Mouse (Mus musculus): Measurements from ENCODE around the gene Htr1d. TPM values are rescaled to one million over a fixed set of nuclear protein-coding genes. Genes with fewer than 3 reads are reported as not detected.

The Htr1d gene
- polyA plus RNA-seq, 1 experiment from 2014 or later = 2.5 TPM

GRCm38 (mm10) chr4:136452286-136452685 is 29.0 kb downstream of the Htr1d start:
- Histone ChIP-seq H3K27ac (replicated peaks) (no peak overlapping the region), H3K36me3 (no peaks in the 10 kb centered on the region), H3K4me3 (replicated peaks) (no peak overlapping the region), H3K9ac (replicated peaks) (no peak overlapping the region), H3K9me3 (replicated peaks) (no peaks in the 10 kb centered on the region), H3K4me1 (peaks cover 10% of the 10 kb centered on the region), H3K4me2 (no peak overlapping the region), H3K27me3 (replicated peaks) (no peaks in the 10 kb centered on the region)
- ATAC-seq (ENCODE audit: low FRiP score) = no peak
- 81% methylated on average over 3 of the region's 3 CpGs for WGBS

- ATAC-seq (ENCODE audit: low FRiP score) = no peak
- 50% methylated on average over 5 of the region's 5 CpGs for WGBS
- Histone ChIP-seq H3K27me3 (replicated peaks) (no peaks in the 10 kb centered on the region), H3K4me1 (peaks cover 10% of the 10 kb centered on the region), H3K27ac (replicated peaks) (no peak overlapping the region), H3K4me2 (no peak overlapping the region), H3K36me3 (no peaks in the 10 kb centered on the region), H3K9ac (replicated peaks) (no peak overlapping the region), H3K9me3 (replicated peaks) (no peaks in the 10 kb centered on the region), H3K4me3 (replicated peaks) (no peak overlapping the region)
Observed at GRCm38 (mm10) chr4:136452792-136453191, 29.5 kb downstream of the Htr1d start.

GRCm38 (mm10) chr4:136454850-136455260 is 31.5 kb downstream of the Htr1d start:
- peaks cover 10% of the 10 kb centered on the region for H3K4me1 ChIP-seq
- ATAC-seq (ENCODE audit: low FRiP score) = no peak
- H3K9ac ChIP-seq (replicated peaks) = no peak overlapping the region
- H3K27me3 ChIP-seq (replicated peaks) = no peaks in the 10 kb centered on the region
- H3K9me3 ChIP-seq (replicated peaks) = no peaks in the 10 kb centered on the region
- WGBS = 8% methylated on average over 10 of the region's 10 CpGs
- no peak overlapping the region for H3K27ac ChIP-seq (replicated peaks)
- H3K4me3 ChIP-seq (replicated peaks) = no peak overlapping the region
- peak overlapping the region; percentile 46 for H3K4me2 ChIP-seq
- no peaks in the 10 kb centered on the region for H3K36me3 ChIP-seq

GRCm38 (mm10) chr4:136456516-136457218 is 33.3 kb downstream of the Htr1d start:
- Histone ChIP-seq H3K9ac (replicated peaks) (no peak overlapping the region), H3K27ac (replicated peaks) (no peak overlapping the region), H3K4me3 (replicated peaks) (no peak overlapping the region), H3K4me2 (no peak overlapping the region), H3K36me3 (no peaks in the 10 kb centered on the region), H3K27me3 (replicated peaks) (no peaks in the 10 kb centered on the region), H3K9me3 (replicated peaks) (no peaks in the 10 kb centered on the region), H3K4me1 (peaks cover 14% of the 10 kb centered on the region)
- WGBS = 91% methylated on average over 6 of the region's 6 CpGs
- ATAC-seq (ENCODE audit: low FRiP score) = no peak

GRCm38 (mm10) chr4:136458276-136458675 is 35.0 kb downstream of the Htr1d start:
- 84% methylated on average over 7 of the region's 7 CpGs for WGBS
- H3K9me3 ChIP-seq (replicated peaks) = no peaks in the 10 kb centered on the region
- H3K9ac ChIP-seq (replicated peaks) = no peak overlapping the region
- peaks cover 22% of the 10 kb centered on the region for H3K4me1 ChIP-seq
- no peak for ATAC-seq (ENCODE audit: low FRiP score)
- no peaks in the 10 kb centered on the region for H3K36me3 ChIP-seq
- no peak overlapping the region for H3K4me3 ChIP-seq (replicated peaks)
- no peak overlapping the region for H3K4me2 ChIP-seq
- no peak overlapping the region for H3K27ac ChIP-seq (replicated peaks)
- H3K27me3 ChIP-seq (replicated peaks) = peaks cover 3% of the 10 kb centered on the region

- H3K4me1 ChIP-seq = peaks cover 27% of the 10 kb centered on the region
- no peak overlapping the region for H3K4me2 ChIP-seq
- ATAC-seq (ENCODE audit: low FRiP score) = no peak
- no peaks in the 10 kb centered on the region for H3K36me3 ChIP-seq
- WGBS = 70% methylated on average over 12 of the region's 12 CpGs
- no peak overlapping the region for H3K4me3 ChIP-seq (replicated peaks)
- peaks cover 11% of the 10 kb centered on the region for H3K27me3 ChIP-seq (replicated peaks)
- no peak overlapping the region for H3K27ac ChIP-seq (replicated peaks)
- H3K9me3 ChIP-seq (replicated peaks) = no peaks in the 10 kb centered on the region
- no peak overlapping the region for H3K9ac ChIP-seq (replicated peaks)
Observed at GRCm38 (mm10) chr4:136459210-136459609, 35.9 kb downstream of the Htr1d start.

- no peak for ATAC-seq (ENCODE audit: low FRiP score)
- Histone ChIP-seq H3K4me2 (peak overlapping the region; percentile 96; the same call in 1 of the 2 replicates), H3K27ac (replicated peaks) (no peak overlapping the region), H3K4me1 (peaks cover 25% of the 10 kb centered on the region), H3K9ac (replicated peaks) (no peak overlapping the region), H3K4me3 (replicated peaks) (no peak overlapping the region), H3K27me3 (replicated peaks) (peaks cover 20% of the 10 kb centered on the region), H3K9me3 (replicated peaks) (no peaks in the 10 kb centered on the region), H3K36me3 (no peaks in the 10 kb centered on the region)
- 34% methylated on average over 4 of the region's 4 CpGs for WGBS
Observed at GRCm38 (mm10) chr4:136461206-136461605, 37.9 kb downstream of the Htr1d start.

- Histone ChIP-seq H3K4me2 (peak overlapping the region; percentile 96), H3K4me1 (peaks cover 28% of the 10 kb centered on the region), H3K4me3 (replicated peaks) (peak overlapping the region; percentile 71), H3K27ac (replicated peaks) (peak overlapping the region; percentile 81; the same call in 1 of the 2 replicates), H3K9ac (replicated peaks) (peak overlapping the region; percentile 81), H3K27me3 (replicated peaks) (peaks cover 20% of the 10 kb centered on the region), H3K36me3 (no peaks in the 10 kb centered on the region), H3K9me3 (replicated peaks) (no peaks in the 10 kb centered on the region)
- 14% methylated on average over 6 of the region's 6 CpGs for WGBS
- ATAC-seq (ENCODE audit: low FRiP score) = peak; percentile 30; the same call in 1 of the 2 replicates
Observed at GRCm38 (mm10) chr4:136461761-136462085, 38.4 kb downstream of the Htr1d start.

GRCm38 (mm10) chr4:136462086-136462838 is 38.9 kb downstream of the Htr1d start, which contains the start of gene 6030445D17Rik:
TSS of gene 6030445D17Rik (plus strand) at chr4:136462250.
- H3K4me2 ChIP-seq = peak within 1 kb of the TSS; percentile 96

GRCm38 (mm10) chr4:136462839-136463178 is 39.5 kb downstream of the Htr1d start:
- peaks cover 20% of the 10 kb centered on the region for H3K27me3 ChIP-seq (replicated peaks)
- peak; percentile 72 for ATAC-seq (ENCODE audit: low FRiP score)
- peak overlapping the region; percentile 81 for H3K27ac ChIP-seq (replicated peaks)
- peak overlapping the region; percentile 71 for H3K4me3 ChIP-seq (replicated peaks)
- H3K4me2 ChIP-seq = peak overlapping the region; percentile 96
- peaks cover 28% of the 10 kb centered on the region for H3K4me1 ChIP-seq
- H3K36me3 ChIP-seq = no peaks in the 10 kb centered on the region
- no peaks in the 10 kb centered on the region for H3K9me3 ChIP-seq (replicated peaks)
- H3K9ac ChIP-seq (replicated peaks) = peak overlapping the region; percentile 81
- WGBS = 2% methylated on average over 8 of the region's 8 CpGs

More at GRCm38 (mm10) chr4:136462086-136462838, 38.9 kb downstream of the Htr1d start, which contains the start of gene 6030445D17Rik:
- Histone ChIP-seq H3K4me3 (replicated peaks) (peak within 1 kb of the TSS; percentile 71), H3K36me3 (no peaks in the 10 kb centered on the region), H3K9ac (replicated peaks) (peak within 1 kb of the TSS; percentile 81), H3K4me1 (peaks cover 28% of the 10 kb centered on the region), H3K27ac (replicated peaks) (peak within 1 kb of the TSS; percentile 81), H3K27me3 (replicated peaks) (peaks cover 20% of the 10 kb centered on the region), H3K9me3 (replicated peaks) (no peaks in the 10 kb centered on the region)
- WGBS = under 1% methylated on average over 53 of the region's 64 CpGs
- peak; percentile 81 for ATAC-seq (ENCODE audit: low FRiP score)

GRCm38 (mm10) chr4:136463436-136463835 is 40.1 kb downstream of the Htr1d start:
- peak overlapping the region; percentile 71 for H3K4me3 ChIP-seq (replicated peaks)
- H3K9me3 ChIP-seq (replicated peaks) = no peaks in the 10 kb centered on the region
- peaks cover 20% of the 10 kb centered on the region for H3K27me3 ChIP-seq (replicated peaks)
- H3K36me3 ChIP-seq = no peaks in the 10 kb centered on the region
- H3K4me1 ChIP-seq = peaks cover 28% of the 10 kb centered on the region
- 17% methylated on average over 9 of the region's 9 CpGs for WGBS
- 0 out of 2 replicates have a peak overlapping the region, but pooled peaks have one; percentile 81 for H3K27ac ChIP-seq (replicated peaks)
- ATAC-seq (ENCODE audit: low FRiP score) = no peak
- no peak overlapping the region for H3K9ac ChIP-seq (replicated peaks)
- peak overlapping the region; percentile 96 for H3K4me2 ChIP-seq

- no peak overlapping the region for H3K27ac ChIP-seq (replicated peaks)
- H3K4me1 ChIP-seq = peaks cover 37% of the 10 kb centered on the region
- no peak overlapping the region for H3K4me2 ChIP-seq
- 37% methylated on average over 4 of the region's 4 CpGs for WGBS
- no peaks in the 10 kb centered on the region for H3K9me3 ChIP-seq (replicated peaks)
- ATAC-seq (ENCODE audit: low FRiP score) = no peak
- H3K36me3 ChIP-seq = no peaks in the 10 kb centered on the region
- H3K4me3 ChIP-seq (replicated peaks) = no peak overlapping the region
- peaks cover 20% of the 10 kb centered on the region for H3K27me3 ChIP-seq (replicated peaks)
- no peak overlapping the region for H3K9ac ChIP-seq (replicated peaks)
Observed at GRCm38 (mm10) chr4:136466226-136466625, 42.9 kb downstream of the Htr1d start.
